Mouse (Mus musculus) lung, adult 2 months (tissue): ENCODE measurements around the gene Tspo2.

Experiments used
- CTCF ChIP-seq: fragments of 200-500 bp; IDR thresholded peaks from 2 replicates; pipeline ENCODE4 v1.5.1; 2011; ENCODE audit warnings: mild to moderate bottlenecking, low read length, control low read depth; ENCODE audit not compliant: insufficient read depth
- POLR2A ChIP-seq: fragments of 200-500 bp; IDR thresholded peaks from 2 replicates; pipeline ENCODE4 v1.6.1; 2011; ENCODE audit warnings: low read depth, mild to moderate bottlenecking, control low read depth, low read length, borderline replicate concordance; ENCODE audit errors: extremely low read depth

DNA sequence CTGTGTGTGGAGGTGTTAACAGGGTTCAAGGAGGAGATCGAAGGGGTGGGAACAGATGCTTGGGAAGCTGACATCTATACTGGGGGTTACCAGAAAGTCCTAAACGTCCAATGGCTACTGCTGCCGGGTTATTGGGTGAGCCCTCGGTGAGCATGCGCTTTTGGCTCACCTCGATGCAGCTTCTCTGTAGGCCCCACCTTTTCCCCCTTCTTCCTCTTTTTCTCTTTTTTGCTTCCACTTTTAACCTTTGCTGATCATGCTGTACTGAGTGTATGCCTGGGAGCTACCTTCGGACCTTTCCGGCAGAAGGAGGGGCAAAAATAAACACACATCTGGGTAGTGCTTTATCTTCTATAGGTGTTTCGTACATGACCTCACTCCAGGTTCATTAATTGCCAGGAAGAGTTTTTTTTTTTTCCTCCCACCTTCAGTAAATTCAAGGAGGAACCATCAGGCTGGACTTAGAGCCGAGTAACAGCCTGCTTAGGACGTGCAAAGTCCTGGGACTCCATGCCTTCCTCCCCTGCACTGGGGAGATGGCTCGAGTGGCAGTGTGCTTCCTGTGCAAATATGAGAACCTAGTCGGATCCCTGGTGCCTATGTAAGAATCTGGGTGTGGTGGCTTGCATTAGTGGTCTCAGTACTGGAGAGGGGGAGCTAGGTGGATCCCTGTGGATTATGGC lies 6.8 kb upstream of the Tspo2 start:
- TF ChIP-seq POLR2A, result no peak
- no peak for TF ChIP-seq CTCF
